Mouse (Mus musculus): Measurements from ENCODE around the gene H2al1i. TPM values are rescaled to one million over a fixed set of nuclear protein-coding genes. Genes with fewer than 3 reads are reported as not detected.

The H2al1i gene
- polyA plus RNA-seq, 1 experiment from 2014 or later = not detected

GRCm38 (mm10) chrX:11363890-11364289, 39.4 kb downstream of the H2al1i start:
- no peak for ATAC-seq (ENCODE audit: low read depth)
- WGBS (ENCODE audit: insufficient replicate concordance) = 51% methylated on average over 6 of the region's 6 CpGs
- H3K9ac ChIP-seq (ENCODE audit: low read depth, low read length) = no peak overlapping the region

GRCm38 (mm10) chrX:11365151-11365550, 40.7 kb downstream of the H2al1i start:
- H3K36me3 ChIP-seq (ENCODE audit: control insufficient read depth, insufficient read depth) = no peaks in the 10 kb centered on the region
- H3K4me3 ChIP-seq (ENCODE audit: low read depth, low read length) = no peak overlapping the region
- H3K27me3 ChIP-seq (ENCODE audit: control insufficient read depth, insufficient read depth, low read depth, low read length) = no peaks in the 10 kb centered on the region
- no peaks in the 10 kb centered on the region for H3K9me3 ChIP-seq (replicated peaks; ENCODE audit: control insufficient read depth, low read length)
- no peak for ATAC-seq (ENCODE audit: low read depth)
- no peak overlapping the region for H3K27ac ChIP-seq (ENCODE audit: low read length)
- H3K4me1 ChIP-seq (ENCODE audit: control insufficient read depth, low read depth, low read length) = no peaks in the 10 kb centered on the region
- no peak overlapping the region for H3K4me2 ChIP-seq (ENCODE audit: low read depth, low read length)
- WGBS (ENCODE audit: insufficient replicate concordance) = 54% methylated on average over 12 of the region's 12 CpGs
- no peak overlapping the region for H3K9ac ChIP-seq (ENCODE audit: low read depth, low read length)

More at GRCm38 (mm10) chrX:11363890-11364289, 39.4 kb downstream of the H2al1i start:
- Histone ChIP-seq H3K4me1 (ENCODE audit: control insufficient read depth, low read depth, low read length) (no peaks in the 10 kb centered on the region), H3K27me3 (ENCODE audit: control insufficient read depth, insufficient read depth, low read depth, low read length) (no peaks in the 10 kb centered on the region), H3K27ac (ENCODE audit: low read length) (no peak overlapping the region), H3K4me3 (ENCODE audit: low read depth, low read length) (no peak overlapping the region), H3K4me2 (ENCODE audit: low read depth, low read length) (no peak overlapping the region), H3K9me3 (replicated peaks; ENCODE audit: control insufficient read depth, low read length) (no peaks in the 10 kb centered on the region), H3K36me3 (ENCODE audit: control insufficient read depth, insufficient read depth) (no peaks in the 10 kb centered on the region)

Other genes starting within 250 kb of the H2al1i start
- gene H2al1a, start 25.4 kb upstream of the H2al1i start, polyA plus RNA-seq (2015; fragmentation: Nextera tagmentation; extraction: Ambion mirVana) = not detected in 2 replicates
- not detected in 2 replicates for gene H2al1b, start 22.2 kb upstream of the H2al1i start, polyA plus RNA-seq (2015; fragmentation: Nextera tagmentation; extraction: Ambion mirVana)
- gene H2al1c, start 19.0 kb upstream of the H2al1i start, polyA plus RNA-seq (2015; fragmentation: Nextera tagmentation; extraction: Ambion mirVana) = not detected in 2 replicates
- not detected in 2 replicates for gene H2al1d, start 15.8 kb upstream of the H2al1i start, polyA plus RNA-seq (2015; fragmentation: Nextera tagmentation; extraction: Ambion mirVana)
- gene H2al1e, start 12.7 kb upstream of the H2al1i start, polyA plus RNA-seq (2015; fragmentation: Nextera tagmentation; extraction: Ambion mirVana) = not detected in 2 replicates
- gene H2al1f, start 9.5 kb upstream of the H2al1i start, polyA plus RNA-seq (2015; fragmentation: Nextera tagmentation; extraction: Ambion mirVana) = not detected in 2 replicates
- gene H2al1g, start 6.4 kb upstream of the H2al1i start, polyA plus RNA-seq (2015; fragmentation: Nextera tagmentation; extraction: Ambion mirVana) = not detected in 2 replicates
- gene H2al1h, start 3.2 kb upstream of the H2al1i start, polyA plus RNA-seq (2015; fragmentation: Nextera tagmentation; extraction: Ambion mirVana) = not detected in 2 replicates
- gene H2al1j, start 3.2 kb downstream of the H2al1i start, polyA plus RNA-seq (2015; fragmentation: Nextera tagmentation; extraction: Ambion mirVana) = not detected in 2 replicates

All from liver, embryonic 16.5 days (tissue).